9 mouse cellular contexts compared by ENCODE assay signal in the genomic region with DNA sequence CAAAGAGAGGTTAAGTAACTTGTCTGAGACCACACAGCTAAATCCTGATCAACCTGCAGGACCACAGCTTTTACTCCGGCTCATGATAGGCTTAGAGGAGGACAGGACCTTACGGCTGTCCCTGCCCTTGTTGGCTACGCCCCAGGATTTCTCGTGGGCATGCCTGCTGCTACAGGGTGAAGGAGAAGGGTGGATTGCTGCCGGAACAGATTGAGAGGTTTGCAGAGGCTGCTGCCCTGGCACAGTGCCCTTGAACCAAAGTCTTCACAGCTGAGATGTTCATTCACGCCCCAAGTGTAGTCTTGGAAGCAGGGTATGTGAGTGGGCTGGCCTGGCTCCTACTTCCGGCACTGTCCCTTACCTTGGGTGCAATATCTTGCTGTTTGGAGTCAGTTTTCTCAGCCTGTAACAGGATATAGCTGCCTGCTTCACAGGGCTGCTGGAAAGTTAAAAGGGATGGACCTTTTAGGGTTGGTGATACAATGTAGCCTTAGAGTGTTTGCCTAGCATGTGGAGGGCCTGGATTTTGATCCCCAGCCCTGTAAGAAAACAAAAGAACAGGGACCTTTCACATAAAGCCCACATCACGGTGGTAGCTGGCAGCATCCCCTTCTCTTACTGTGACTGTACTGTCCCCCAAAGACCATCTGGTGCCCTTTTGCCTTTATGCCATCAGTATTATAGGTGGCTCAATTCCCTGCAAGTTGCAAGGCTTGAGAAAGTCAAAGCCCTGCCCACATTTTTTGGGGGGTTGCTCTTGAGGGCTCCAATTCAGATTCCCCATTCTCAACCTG. TPM values are rescaled to one million over a fixed set of nuclear protein-coding genes. Genes with fewer than 3 reads are reported as not detected.
A peak's percentile ranks its signal among the peaks of the same experiment; 100 is the strongest.
DNase-seq lines count a peak whose midpoint lies in the region; ATAC-seq and TF ChIP-seq lines count a peak whose summit lies in the region.
"Had no signal": no experiment of that assay in that cellular context is flagged by ENCODE, and none has a peak within 500 bp of the region (broad histone marks: within the 10 kb centered on the region; RNA-seq: fewer than 3 reads in every experiment).

No protein-coding gene starts in this region.

- no peaks in the 10 kb centered on the region for H3K36me3 ChIP-seq in forebrain, embryonic 15.5 days
- no peaks in the 10 kb centered on the region for H3K36me3 ChIP-seq in lung, postnatal 0 days (ENCODE audit: insufficient read depth, low read length)

- no peaks in the 10 kb centered on the region for H3K9me3 ChIP-seq in forebrain, embryonic 15.5 days
- no peaks in the 10 kb centered on the region for H3K9me3 ChIP-seq in lung, postnatal 0 days (ENCODE audit: low read length)

- no peaks in the 10 kb centered on the region for H3K27me3 ChIP-seq in forebrain, embryonic 15.5 days
- no peaks in the 10 kb centered on the region for H3K27me3 ChIP-seq in lung, postnatal 0 days (replicated peaks; ENCODE audit: insufficient read depth, low read length)

- no peak overlapping the region for H3K4me3 ChIP-seq in forebrain, embryonic 15.5 days
- no peak overlapping the region for H3K4me3 ChIP-seq in lung, postnatal 0 days (ENCODE audit: low read depth, low read length)
- H3K4me3 ChIP-seq: left cerebral cortex, adult 2 months had no signal

- ATAC-seq in cerebellum, adult (ENCODE audit: insufficient number of reproducible peaks, low FRiP score, low TSS enrichment), result 0 out of 2 replicates have a peak, but pooled peaks have one; percentile 27
- no peak for ATAC-seq in forebrain, embryonic 15.5 days (replicated peaks)
- ATAC-seq in lung, postnatal 0 days, result no peak; the same call in 1 of the 2 replicates
- ATAC-seq in inflammation-experienced regulatory T-cells, adult 6 months, result no peak

- H3K27ac ChIP-seq in forebrain, embryonic 15.5 days (replicated peaks), result peak overlapping the region; percentile 81
- no peak overlapping the region for H3K27ac ChIP-seq in lung, postnatal 0 days (ENCODE audit: low read length)
- H3K27ac ChIP-seq: left cerebral cortex, adult 2 months had no signal

- 52% methylated on average over 8 of the region's 8 CpGs for WGBS in forebrain, embryonic 15.5 days
- WGBS in lung, postnatal 0 days, result 44% methylated on average over 8 of the region's 8 CpGs

- no peak for TF ChIP-seq EP300 in lung, postnatal 0 days (IDR thresholded peaks at IDR 0.05)

- no peak for DNase-seq in cerebellum, adult 11 months
- DNase-seq in adrenal gland, postnatal 25 days, result peak; percentile 37
- DNase-seq in lung, postnatal 0 days (ENCODE audit: low spot score), result peak; percentile 29
- DNase-seq in spleen, postnatal 4 days (ENCODE audit: low spot score in 2 of 2), result no peak
- no peak for DNase-seq in urinary bladder, postnatal 10 days (ENCODE audit: low spot score)

- no peak for TF ChIP-seq CTCF in lung, postnatal 0 days (IDR thresholded peaks at IDR 0.05)

- no peak overlapping the region for H3K9ac ChIP-seq in forebrain, embryonic 15.5 days (replicated peaks)
- no peak overlapping the region for H3K9ac ChIP-seq in lung, postnatal 0 days (replicated peaks; ENCODE audit: low read depth)

- H3K4me2 ChIP-seq in forebrain, embryonic 15.5 days (replicated peaks), result no peak overlapping the region
- no peak overlapping the region for H3K4me2 ChIP-seq in lung, postnatal 0 days (replicated peaks; ENCODE audit: low read depth, low read length)

- H3K4me1 ChIP-seq in forebrain, embryonic 15.5 days, result peaks cover 58% of the 10 kb centered on the region
- H3K4me1 ChIP-seq in lung, postnatal 0 days (ENCODE audit: insufficient read depth, low read depth, low read length), result 0 out of 2 replicates have a peak, but pooled peaks cover 3% of the 10 kb centered on the region

RNA-seq across cellular contexts. Expression of gene Cntn2, which starts 18.0 kb away (rescaled TPM):
- total RNA-seq in adrenal gland, postnatal 25 days (2021), result not detected in 2 replicates
- 117 and 137 TPM in 2 replicates for polyA plus RNA-seq in forebrain, embryonic 15.5 days (2015; fragmentation: Nextera tagmentation; extraction: Ambion mirVana)
- 0.02 and 0.04 TPM in 2 replicates for polyA plus RNA-seq in lung, postnatal 0 days (2015; fragmentation: Nextera tagmentation; extraction: Ambion mirVana)
- not detected for polyA plus RNA-seq in inflammation-experienced regulatory T-cells, adult 6 months (2017; shearing (Covaris generic))

RNA-seq across cellular contexts. Expression of gene Tmem81, which starts 55.1 kb away (rescaled TPM):
- total RNA-seq in adrenal gland, postnatal 25 days (2021), result 3.9 and 5.3 TPM in 2 replicates
- 1.3 and 1.5 TPM in 2 replicates for polyA plus RNA-seq in forebrain, embryonic 15.5 days (2015; fragmentation: Nextera tagmentation; extraction: Ambion mirVana)
- 1.3 and 1.7 TPM in 2 replicates for polyA plus RNA-seq in lung, postnatal 0 days (2015; fragmentation: Nextera tagmentation; extraction: Ambion mirVana)
- 1 to 10 TPM; 3.9 to 6.3 (median 6.0) TPM for polyA plus RNA-seq in inflammation-experienced regulatory T-cells, adult 6 months (2017; shearing (Covaris generic))

Comparison
In these comparisons a context has a peak if more than half of its experiments do, and no peak if none do; other contexts are left out.
1. DNase-seq: peak in adrenal gland, postnatal 25 days (single experiment) and lung, postnatal 0 days (single experiment); none in cerebellum, adult 11 months (single experiment), spleen, postnatal 4 days (0 of 2) and urinary bladder, postnatal 10 days (single experiment).
2. RNA of gene Cntn2, which starts 18.0 kb away (polyA plus RNA-seq): 117 to 137 TPM in forebrain, embryonic 15.5 days; not detected in inflammation-experienced regulatory T-cells, adult 6 months and 0.02 to 0.04 TPM in lung, postnatal 0 days; every median in the first group is over 100 times any median in the second.